Mouse (Mus musculus) right cerebral cortex, adult 2 months (tissue): Measurements from ENCODE around the gene Zfp606.

Source experiments
- DNase-seq, 2 experiments: peaks; one replicate each; pipeline ENCODE4 v3.0.0; 2021 to 2022; ENCODE audit warnings: low spot score in 2 of 2

Gene Zfp606

DNA sequence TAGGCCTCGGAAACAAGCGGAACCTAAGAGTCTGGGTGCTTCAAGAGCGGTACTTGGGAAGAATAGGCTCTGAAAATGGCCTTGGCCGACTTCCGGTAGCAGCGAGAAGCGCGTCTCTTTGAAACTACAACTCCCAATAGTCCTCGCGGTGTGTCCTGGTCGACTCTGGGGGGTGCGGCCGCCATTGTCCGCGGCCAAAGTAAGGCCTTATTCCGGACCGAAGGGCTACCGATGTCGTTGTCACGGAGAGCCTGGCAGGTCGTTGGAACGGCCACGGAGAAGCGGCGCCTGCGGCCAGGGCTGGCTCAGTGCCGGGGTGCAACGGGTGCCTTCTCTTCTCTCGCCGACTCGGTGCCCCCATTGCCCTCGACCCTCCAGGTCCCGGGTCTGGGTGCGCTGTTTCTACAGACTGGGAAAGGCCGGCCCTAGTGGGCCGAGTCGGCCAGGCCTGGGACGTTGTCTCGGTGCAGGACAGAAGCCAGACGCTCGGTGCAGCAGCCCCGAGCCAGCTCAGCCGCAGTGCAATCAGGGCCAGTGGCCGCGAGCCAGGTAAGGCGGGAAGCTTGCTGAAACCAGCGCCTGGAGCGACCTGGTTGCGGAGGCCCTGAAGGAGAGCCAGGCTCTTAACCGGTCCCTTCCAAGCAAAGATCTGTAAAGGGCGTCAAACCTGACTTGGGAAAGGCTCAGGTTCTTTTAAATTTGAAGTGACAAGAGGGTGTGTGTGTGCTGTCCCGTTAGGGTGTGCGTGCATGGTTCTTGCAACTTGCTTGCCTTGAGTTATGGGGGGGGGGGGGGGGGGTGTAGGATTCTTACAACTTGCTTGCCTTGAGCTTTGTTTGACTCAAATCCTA, at the start of gene Zfp606:
TSS of gene Zfp606 (plus strand) at position 136 of the 851 bp plus-strand sequence.
- peak; percentile 88 to 91 for DNase-seq

DNA sequence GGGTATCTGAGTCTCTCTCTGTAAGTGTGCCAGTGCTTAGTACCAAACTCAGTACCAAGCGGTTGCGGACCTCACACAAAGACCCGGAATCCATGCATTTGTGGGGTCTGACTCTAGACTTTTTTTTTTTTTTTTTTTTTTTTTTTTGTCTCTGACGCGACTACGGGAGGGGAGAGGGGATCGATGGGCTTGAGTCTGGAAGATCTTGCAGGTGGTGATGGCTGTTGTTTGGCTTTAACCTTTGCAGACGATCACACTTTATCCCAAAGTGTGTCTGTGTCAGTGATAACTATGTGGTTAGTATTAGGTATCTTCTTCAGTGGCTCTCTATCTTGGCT, 885 bp downstream of the Zfp606 start:
- DNase-seq, result no peak

GRCm38 (mm10) chr7:12479525-12479924, 1.4 kb downstream of the Zfp606 start:
- DNase-seq, result no peak

- peak in 1 of 2 experiments; percentile 3 for DNase-seq
These were observed 5.7 kb downstream of the Zfp606 start for GRCm38 (mm10) chr7:12483771-12484170.

- DNase-seq, result no peak
These were observed 7.9 kb downstream of the Zfp606 start for GRCm38 (mm10) chr7:12485956-12486355.

DNA sequence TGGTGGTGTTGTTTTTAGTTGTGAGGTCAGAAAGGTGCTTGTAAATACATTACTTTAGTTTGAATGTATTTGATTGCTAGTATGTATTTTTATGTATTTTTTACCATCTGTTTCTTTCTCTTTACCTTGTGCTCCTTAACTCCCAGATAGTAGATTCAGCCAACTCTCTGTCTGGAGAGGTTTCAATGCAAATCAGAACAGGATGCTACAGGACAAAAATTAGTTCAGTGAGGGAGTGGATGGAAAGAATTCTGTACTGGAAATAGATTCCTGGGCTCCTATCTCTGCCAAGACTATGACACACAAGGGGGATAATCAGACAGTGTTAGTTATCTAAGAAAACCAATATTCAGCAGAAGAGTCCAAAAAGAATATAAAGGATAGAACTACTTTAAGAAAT, 8.6 kb downstream of the Zfp606 start:
- no peak for DNase-seq

DNA sequence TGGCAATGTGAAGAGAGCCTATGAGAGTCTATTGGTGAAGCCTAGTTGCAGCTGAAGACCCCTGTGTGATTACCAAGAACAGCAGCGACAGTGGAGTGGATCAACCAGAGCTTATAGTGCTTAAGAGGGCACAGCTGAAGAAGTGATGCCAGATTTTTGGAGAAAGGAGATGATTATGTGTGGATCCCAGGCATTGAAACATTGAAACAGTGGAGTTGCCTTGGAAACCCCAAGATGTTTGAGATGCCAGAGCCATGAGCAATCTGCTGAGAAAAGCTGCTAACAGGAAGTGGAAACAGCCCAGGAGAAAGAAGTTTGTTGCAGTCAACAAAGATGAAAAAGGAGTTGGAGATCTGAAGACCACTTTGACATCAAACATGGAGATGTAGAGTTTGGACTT, 32.8 kb downstream of the Zfp606 start:
- DNase-seq, result no peak

GRCm38 (mm10) chr7:12512217-12512616, 34.1 kb downstream of the Zfp606 start, which contains the start of gene 2900092C05Rik:
Gene 2900092C05Rik, plus strand, starts transcription at chr7:12512517.
- no peak for DNase-seq
